Mouse (Mus musculus): ENCODE measurements around the gene Aatf. TPM values are rescaled to one million over a fixed set of nuclear protein-coding genes. Genes with fewer than 3 reads are reported as not detected.

The Aatf gene
- polyA plus RNA-seq, 1 experiment from 2014 or later = 61.2 TPM

GRCm38 (mm10) chr11:84517431-84517830 is 4.1 kb upstream of the Aatf start:
- peaks cover 83% of the 10 kb centered on the region for H3K27me3 ChIP-seq (replicated peaks; ENCODE audit: control insufficient read depth, insufficient read depth, low read length)
- peaks cover 9% of the 10 kb centered on the region for H3K4me1 ChIP-seq (replicated peaks; ENCODE audit: control insufficient read depth, insufficient read depth, low read length)
- no peak overlapping the region for H3K27ac ChIP-seq (ENCODE audit: low read depth)
- no peaks in the 10 kb centered on the region for H3K9me3 ChIP-seq (ENCODE audit: control insufficient read depth, low read length)
- DNase-seq (ENCODE audit: low spot score) (no peak), ATAC-seq (replicated peaks; ENCODE audit: low FRiP score, low TSS enrichment, low read depth) (no peak)
- H3K4me3 ChIP-seq (ENCODE audit: low read depth, low read length) = no peak overlapping the region
- 39% methylated on average over 2 of the region's 2 CpGs for WGBS
- no peak overlapping the region for H3K9ac ChIP-seq (ENCODE audit: low read length)
- no peak overlapping the region for H3K4me2 ChIP-seq (ENCODE audit: low read length)
- no peaks in the 10 kb centered on the region for H3K36me3 ChIP-seq (ENCODE audit: control insufficient read depth, insufficient read depth, low read length)

DNA sequence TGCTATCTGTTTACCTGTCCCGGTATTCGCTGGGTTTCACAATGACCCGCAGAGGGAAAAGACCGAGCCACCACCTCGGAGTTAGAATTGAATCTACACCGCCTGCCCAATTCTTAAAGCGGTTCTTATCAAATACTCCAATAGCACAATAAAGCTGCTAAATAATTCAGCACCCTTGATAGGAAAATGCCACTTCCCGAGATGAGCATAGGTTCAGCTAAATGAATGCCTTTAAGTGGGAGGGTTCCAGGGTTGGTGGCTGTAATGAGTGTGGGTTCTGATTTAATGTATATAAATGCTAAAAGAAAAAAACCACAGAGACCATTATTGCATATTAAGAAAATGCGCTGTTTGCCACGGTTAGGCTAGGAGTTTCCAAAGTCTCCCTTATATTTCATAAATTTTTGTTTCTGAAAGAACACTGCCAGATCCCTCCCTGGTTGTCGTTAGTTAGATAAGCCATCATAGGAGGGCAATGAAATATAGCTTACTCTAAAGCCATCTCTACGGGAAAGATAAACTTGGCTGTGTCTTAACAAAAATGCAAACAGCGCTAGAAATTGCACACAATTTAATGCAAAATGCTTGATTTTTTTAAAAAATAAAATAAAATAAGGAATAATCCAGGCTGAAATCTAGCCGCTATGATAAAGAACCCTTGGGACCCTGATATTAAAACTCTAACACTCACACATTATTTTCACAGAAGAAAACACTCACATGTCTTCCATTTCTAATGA is 3.3 kb upstream of the Aatf start:
- no peak overlapping the region for H3K4me2 ChIP-seq (ENCODE audit: low read length)
- no peak overlapping the region for H3K9ac ChIP-seq (ENCODE audit: low read length)
- peaks cover 75% of the 10 kb centered on the region for H3K27me3 ChIP-seq (replicated peaks; ENCODE audit: control insufficient read depth, insufficient read depth, low read length)
- 10% methylated on average over 14 of the region's 14 CpGs for WGBS
- H3K9me3 ChIP-seq (ENCODE audit: control insufficient read depth, low read length) = no peaks in the 10 kb centered on the region
- no peak overlapping the region for H3K27ac ChIP-seq (ENCODE audit: low read depth)
- ATAC-seq (replicated peaks; ENCODE audit: low FRiP score, low TSS enrichment, low read depth) = no peak
- H3K36me3 ChIP-seq (ENCODE audit: control insufficient read depth, insufficient read depth, low read length) = no peaks in the 10 kb centered on the region
- no peak for DNase-seq (ENCODE audit: low spot score)
- no peak overlapping the region for H3K4me3 ChIP-seq (ENCODE audit: low read depth, low read length)
- H3K4me1 ChIP-seq (replicated peaks; ENCODE audit: control insufficient read depth, insufficient read depth, low read length) = peaks cover 13% of the 10 kb centered on the region

GRCm38 (mm10) chr11:84512031-84512430 is 1.3 kb downstream of the Aatf start:
- H3K4me3 ChIP-seq (ENCODE audit: low read depth, low read length) = no peak overlapping the region
- H3K4me2 ChIP-seq (ENCODE audit: low read length) = peak overlapping the region; percentile 82
- no peak overlapping the region for H3K9ac ChIP-seq (ENCODE audit: low read length)
- no peak for ATAC-seq (replicated peaks; ENCODE audit: low FRiP score, low TSS enrichment, low read depth)
- no peak for DNase-seq (ENCODE audit: low spot score)
- H3K27ac ChIP-seq (ENCODE audit: low read depth) = no peak overlapping the region
- no peaks in the 10 kb centered on the region for H3K9me3 ChIP-seq (ENCODE audit: control insufficient read depth, low read length)
- H3K4me1 ChIP-seq (replicated peaks; ENCODE audit: control insufficient read depth, insufficient read depth, low read length) = peaks cover 13% of the 10 kb centered on the region
- 100% methylated on average over 1 of the region's 1 CpGs for WGBS
- peaks cover 38% of the 10 kb centered on the region for H3K36me3 ChIP-seq (ENCODE audit: control insufficient read depth, insufficient read depth, low read length)
- H3K27me3 ChIP-seq (replicated peaks; ENCODE audit: control insufficient read depth, insufficient read depth, low read length) = peaks cover 30% of the 10 kb centered on the region

DNA sequence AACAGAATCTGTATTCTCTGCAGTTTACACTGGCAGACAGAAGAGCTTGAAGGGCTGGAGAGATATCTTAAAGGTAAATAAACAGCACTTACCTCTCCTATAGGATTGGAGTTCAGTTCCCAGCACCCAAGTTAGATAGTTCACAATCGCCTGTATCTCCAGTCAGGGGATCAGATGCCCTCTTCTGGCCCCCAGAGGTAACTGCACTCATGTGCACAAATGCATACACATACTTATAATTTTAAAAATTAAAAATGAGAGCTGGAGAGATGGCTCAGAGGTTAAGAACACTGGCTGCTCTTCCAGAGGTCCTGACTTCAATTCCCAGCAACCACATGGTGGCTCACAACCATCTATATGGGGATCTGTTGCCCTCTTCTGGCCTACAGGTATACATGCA is 9.0 kb downstream of the Aatf start:
- Histone ChIP-seq H3K36me3 (ENCODE audit: control insufficient read depth, insufficient read depth, low read length) (peaks cover 58% of the 10 kb centered on the region), H3K4me2 (ENCODE audit: low read length) (no peak overlapping the region), H3K4me3 (ENCODE audit: low read depth, low read length) (no peak overlapping the region), H3K4me1 (replicated peaks; ENCODE audit: control insufficient read depth, insufficient read depth, low read length) (no peaks in the 10 kb centered on the region), H3K27ac (ENCODE audit: low read depth) (no peak overlapping the region), H3K9ac (ENCODE audit: low read length) (no peak overlapping the region), H3K9me3 (ENCODE audit: control insufficient read depth, low read length) (no peaks in the 10 kb centered on the region), H3K27me3 (replicated peaks; ENCODE audit: control insufficient read depth, insufficient read depth, low read length) (no peaks in the 10 kb centered on the region)
- no peak for ATAC-seq (replicated peaks; ENCODE audit: low FRiP score, low TSS enrichment, low read depth)
- WGBS = 92% methylated on average over 1 of the region's 1 CpGs
- no peak for DNase-seq (ENCODE audit: low spot score)

DNA sequence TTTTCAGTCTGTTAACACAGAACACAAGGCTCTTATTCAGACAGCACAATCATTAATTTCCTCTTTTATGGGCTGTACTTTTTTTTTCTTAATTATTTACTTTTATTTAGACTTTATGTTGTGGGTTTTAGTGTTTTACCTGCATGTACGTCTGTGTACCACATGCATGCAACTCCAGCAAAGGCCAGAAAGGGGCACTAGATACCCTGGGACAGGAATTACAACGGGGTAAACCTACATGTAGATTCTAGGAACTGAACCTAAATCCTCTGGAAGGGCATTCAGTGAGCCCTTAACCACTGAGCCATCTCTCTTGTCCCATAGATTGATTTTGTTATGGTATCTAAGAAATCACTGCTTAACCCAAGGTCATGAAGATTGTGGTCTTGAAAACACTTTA is 15.4 kb downstream of the Aatf start:
- Histone ChIP-seq H3K9ac (ENCODE audit: low read length) (no peak overlapping the region), H3K36me3 (ENCODE audit: control insufficient read depth, insufficient read depth, low read length) (peaks cover 19% of the 10 kb centered on the region), H3K4me2 (ENCODE audit: low read length) (no peak overlapping the region), H3K27ac (ENCODE audit: low read depth) (no peak overlapping the region), H3K27me3 (replicated peaks; ENCODE audit: control insufficient read depth, insufficient read depth, low read length) (no peaks in the 10 kb centered on the region), H3K4me1 (replicated peaks; ENCODE audit: control insufficient read depth, insufficient read depth, low read length) (no peaks in the 10 kb centered on the region), H3K4me3 (ENCODE audit: low read depth, low read length) (no peak overlapping the region), H3K9me3 (ENCODE audit: control insufficient read depth, low read length) (no peaks in the 10 kb centered on the region)
- DNase-seq (ENCODE audit: low spot score) (no peak), ATAC-seq (replicated peaks; ENCODE audit: low FRiP score, low TSS enrichment, low read depth) (no peak)
- WGBS = 76% methylated on average over 2 of the region's 2 CpGs

- Histone ChIP-seq H3K27me3 (replicated peaks; ENCODE audit: control insufficient read depth, insufficient read depth, low read length) (no peaks in the 10 kb centered on the region), H3K27ac (ENCODE audit: low read depth) (no peak overlapping the region), H3K4me1 (replicated peaks; ENCODE audit: control insufficient read depth, insufficient read depth, low read length) (no peaks in the 10 kb centered on the region), H3K4me2 (ENCODE audit: low read length) (no peak overlapping the region), H3K9ac (ENCODE audit: low read length) (no peak overlapping the region), H3K9me3 (ENCODE audit: control insufficient read depth, low read length) (no peaks in the 10 kb centered on the region), H3K36me3 (ENCODE audit: control insufficient read depth, insufficient read depth, low read length) (peaks cover 22% of the 10 kb centered on the region), H3K4me3 (ENCODE audit: low read depth, low read length) (no peak overlapping the region)
- DNase-seq (ENCODE audit: low spot score) = no peak
- ATAC-seq (replicated peaks; ENCODE audit: low FRiP score, low TSS enrichment, low read depth) = no peak
Observed at GRCm38 (mm10) chr11:84496901-84497300, 16.4 kb downstream of the Aatf start.

- Histone ChIP-seq H3K4me3 (ENCODE audit: low read depth, low read length) (no peak overlapping the region), H3K36me3 (ENCODE audit: control insufficient read depth, insufficient read depth, low read length) (peaks cover 27% of the 10 kb centered on the region), H3K4me2 (ENCODE audit: low read length) (no peak overlapping the region), H3K9ac (ENCODE audit: low read length) (no peak overlapping the region), H3K27me3 (replicated peaks; ENCODE audit: control insufficient read depth, insufficient read depth, low read length) (no peaks in the 10 kb centered on the region), H3K27ac (ENCODE audit: low read depth) (no peak overlapping the region), H3K4me1 (replicated peaks; ENCODE audit: control insufficient read depth, insufficient read depth, low read length) (no peaks in the 10 kb centered on the region), H3K9me3 (ENCODE audit: control insufficient read depth, low read length) (no peaks in the 10 kb centered on the region)
- WGBS = 84% methylated on average over 4 of the region's 4 CpGs
- no peak for DNase-seq (ENCODE audit: low spot score)
- ATAC-seq (replicated peaks; ENCODE audit: low FRiP score, low TSS enrichment, low read depth) = no peak
Observed at GRCm38 (mm10) chr11:84495774-84496173, 17.5 kb downstream of the Aatf start.

- no peaks in the 10 kb centered on the region for H3K27me3 ChIP-seq (replicated peaks; ENCODE audit: control insufficient read depth, insufficient read depth, low read length)
- H3K4me2 ChIP-seq (ENCODE audit: low read length) = no peak overlapping the region
- H3K4me3 ChIP-seq (ENCODE audit: low read depth, low read length) = no peak overlapping the region
- no peak overlapping the region for H3K9ac ChIP-seq (ENCODE audit: low read length)
- H3K4me1 ChIP-seq (replicated peaks; ENCODE audit: control insufficient read depth, insufficient read depth, low read length) = peaks cover 3% of the 10 kb centered on the region
- no peaks in the 10 kb centered on the region for H3K9me3 ChIP-seq (ENCODE audit: control insufficient read depth, low read length)
- ATAC-seq (replicated peaks; ENCODE audit: low FRiP score, low TSS enrichment, low read depth) = no peak
- no peaks in the 10 kb centered on the region for H3K36me3 ChIP-seq (ENCODE audit: control insufficient read depth, insufficient read depth, low read length)
- 56% methylated on average over 7 of the region's 7 CpGs for WGBS
- DNase-seq (ENCODE audit: low spot score) = no peak
- H3K27ac ChIP-seq (ENCODE audit: low read depth) = no peak overlapping the region
Observed at GRCm38 (mm10) chr11:84481661-84482060, 31.7 kb downstream of the Aatf start.

DNA sequence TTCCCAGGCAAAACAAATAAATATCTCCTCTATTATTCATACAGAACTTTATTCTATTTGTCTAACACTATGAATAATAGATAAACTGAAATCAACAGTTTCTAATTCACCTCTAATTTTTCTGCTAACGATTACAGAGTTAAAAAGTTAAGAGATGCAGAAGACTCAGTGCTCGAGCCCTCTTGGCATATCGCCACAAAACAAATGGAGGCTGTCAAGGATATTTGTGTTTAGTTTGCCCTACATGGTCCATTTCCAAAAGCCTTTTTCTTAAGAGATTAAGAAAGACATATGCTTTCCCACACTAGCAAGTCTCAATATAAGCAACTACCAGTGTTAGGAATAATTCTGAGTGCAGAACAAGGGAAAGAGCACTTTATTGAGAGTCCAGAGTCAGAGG is 32.9 kb downstream of the Aatf start:
- peaks cover 3% of the 10 kb centered on the region for H3K4me1 ChIP-seq (replicated peaks; ENCODE audit: control insufficient read depth, insufficient read depth, low read length)
- 49% methylated on average over 3 of the region's 3 CpGs for WGBS
- no peaks in the 10 kb centered on the region for H3K36me3 ChIP-seq (ENCODE audit: control insufficient read depth, insufficient read depth, low read length)
- DNase-seq (ENCODE audit: low spot score) (no peak), ATAC-seq (replicated peaks; ENCODE audit: low FRiP score, low TSS enrichment, low read depth) (no peak)
- H3K9me3 ChIP-seq (ENCODE audit: control insufficient read depth, low read length) = no peaks in the 10 kb centered on the region
- H3K27ac ChIP-seq (ENCODE audit: low read depth) = no peak overlapping the region
- H3K27me3 ChIP-seq (replicated peaks; ENCODE audit: control insufficient read depth, insufficient read depth, low read length) = no peaks in the 10 kb centered on the region
- no peak overlapping the region for H3K9ac ChIP-seq (ENCODE audit: low read length)
- H3K4me3 ChIP-seq (ENCODE audit: low read depth, low read length) = no peak overlapping the region
- H3K4me2 ChIP-seq (ENCODE audit: low read length) = no peak overlapping the region

Measured in intestine, embryonic 14.5 days (tissue).